Mouse (Mus musculus) forebrain, embryonic 16.5 days (tissue): ENCODE measurements around the gene Fes. TPM values are rescaled to one million over a fixed set of nuclear protein-coding genes. Genes with fewer than 3 reads are reported as not detected.

Experiments used
- ATAC-seq: fragments of 200-750 bp; cut with Nextera tagmentation; 2 replicates; pipeline ENCODE4 v1.8.0; 2017; ENCODE audit warnings: mild to moderate bottlenecking, moderate library complexity
- H3K27ac ChIP-seq: fragments of 300-500 bp; sonication (generic); 2 replicates; pipeline ENCODE4 v1.5.1; 2014; ENCODE audit warnings: low read length, control low read depth
- H3K27me3 ChIP-seq: fragments of 300-500 bp; sonication (generic); replicated peaks from 2 replicates; pipeline ENCODE4 v1.6.1; 2014; ENCODE audit warnings: low read length; ENCODE audit not compliant: control insufficient read depth, insufficient read depth
- H3K36me3 ChIP-seq: fragments of 300-500 bp; sonication (generic); 2 replicates; pipeline ENCODE4 v1.6.1; 2014; ENCODE audit not compliant: control insufficient read depth, insufficient read depth
- H3K4me1 ChIP-seq: fragments of 300-500 bp; sonication (generic); replicated peaks from 2 replicates; pipeline ENCODE4 v1.6.1; 2014; ENCODE audit warnings: low read length; ENCODE audit not compliant: control insufficient read depth, insufficient read depth
- H3K4me2 ChIP-seq: fragments of 300-500 bp; sonication (generic); 2 replicates; pipeline ENCODE4 v1.6.1; 2014; ENCODE audit warnings: mild to moderate bottlenecking, low read length, control low read depth
- H3K4me3 ChIP-seq: fragments of 300-500 bp; sonication (generic); replicated peaks from 2 replicates; pipeline ENCODE4 v1.5.1; 2014; ENCODE audit warnings: mild to moderate bottlenecking, low read length, control low read depth
- H3K9ac ChIP-seq: fragments of 300-500 bp; sonication (generic); replicated peaks from 2 replicates; pipeline ENCODE4 v1.6.1; 2014; ENCODE audit warnings: low read depth, low read length, control low read depth
- H3K9me3 ChIP-seq: fragments of 300-500 bp; sonication (generic); 2 replicates; pipeline ENCODE4 v1.6.1; 2016; ENCODE audit warnings: low read length; ENCODE audit not compliant: control insufficient read depth
- WGBS: fragments of 180-500 bp; shearing (Covaris S2); extraction: QIAGEN DNeasy Blood & Tissue Kit; methylation state at CpG from one replicate; pipeline ENCODE4 v1.1.7; 2014; 5-methylcytosine and 5-hydroxymethylcytosine counted together
- polyA plus RNA-seq: library from polyadenylated mRNA; unstranded; fragments of >200 nt; fragmentation: Nextera tagmentation; extraction: Ambion mirVana; gene quantifications from 2 replicates; pipeline ENCODE4 v1.2.1, GENCODE M21; 2015

Gene Fes
- polyA plus RNA-seq, 1 experiment from 2014 or later, result 2.8 TPM

GRCm38 (mm10) chr7:80420586-80420985, 32.8 kb upstream of the Fes start:
- Histone ChIP-seq H3K27me3 (no peaks in the 10 kb centered on the region), H3K9me3 (no peaks in the 10 kb centered on the region), H3K4me3 (no peak overlapping the region), H3K4me2 (no peak overlapping the region), H3K27ac (no peak overlapping the region), H3K4me1 (peaks cover 3% of the 10 kb centered on the region), H3K9ac (no peak overlapping the region), H3K36me3 (no peaks in the 10 kb centered on the region)
- WGBS, result 82% methylated on average over 4 of the region's 4 CpGs
- ATAC-seq, result no peak

- Histone ChIP-seq H3K4me3 (no peak overlapping the region), H3K4me1 (peaks cover 3% of the 10 kb centered on the region), H3K9me3 (no peaks in the 10 kb centered on the region), H3K36me3 (no peaks in the 10 kb centered on the region), H3K27me3 (no peaks in the 10 kb centered on the region), H3K27ac (no peak overlapping the region), H3K9ac (no peak overlapping the region), H3K4me2 (no peak overlapping the region)
- no peak for ATAC-seq
- WGBS, result 72% methylated on average over 3 of the region's 3 CpGs
These were observed 31.5 kb upstream of the Fes start for GRCm38 (mm10) chr7:80419278-80419677.

DNA sequence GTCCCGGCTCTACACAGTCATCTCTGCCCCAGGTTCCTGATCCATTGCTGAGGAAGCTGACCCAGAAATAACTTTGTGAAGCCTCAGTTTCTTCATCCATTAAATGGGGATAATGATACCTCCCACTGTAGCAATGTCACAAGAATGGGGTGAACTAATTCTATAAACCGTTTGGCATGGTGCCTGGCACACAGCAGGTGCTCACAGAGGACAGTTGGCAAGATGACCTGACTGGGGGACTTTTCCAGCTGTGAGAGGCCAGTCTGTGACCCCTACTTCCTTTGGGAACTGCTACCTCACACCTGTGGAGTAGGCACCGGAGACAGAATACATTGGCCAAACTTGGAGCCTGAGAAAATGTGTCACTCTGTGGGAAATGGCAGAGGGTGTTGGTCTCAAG, 30.3 kb upstream of the Fes start:
- no peak for ATAC-seq
- no peaks in the 10 kb centered on the region for H3K36me3 ChIP-seq
- H3K9ac ChIP-seq, result no peak overlapping the region
- no peak overlapping the region for H3K4me2 ChIP-seq
- H3K27ac ChIP-seq, result no peak overlapping the region
- 75% methylated on average over 3 of the region's 3 CpGs for WGBS
- no peaks in the 10 kb centered on the region for H3K27me3 ChIP-seq
- H3K4me3 ChIP-seq, result no peak overlapping the region
- peaks cover 3% of the 10 kb centered on the region for H3K4me1 ChIP-seq
- H3K9me3 ChIP-seq, result no peaks in the 10 kb centered on the region

DNA sequence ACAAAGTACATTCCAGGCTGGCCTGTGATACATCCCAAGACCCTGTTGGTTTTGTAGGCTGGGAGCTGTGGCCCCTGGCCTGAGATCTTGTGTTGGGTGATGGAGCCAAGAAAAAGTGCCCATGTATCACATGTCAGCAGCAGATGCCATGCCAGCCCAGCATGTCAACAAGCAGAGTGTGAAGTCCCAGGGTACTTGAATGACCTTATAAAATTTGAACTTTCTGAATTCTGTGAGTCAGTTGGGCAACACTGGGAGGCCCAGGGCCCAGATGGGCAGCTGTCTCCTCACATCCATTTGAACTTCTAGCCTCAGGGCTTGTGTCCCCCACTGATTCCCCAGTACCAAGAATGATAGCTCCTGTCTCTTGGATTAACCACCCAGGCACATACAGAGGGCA, 29.9 kb upstream of the Fes start:
- no peak overlapping the region for H3K4me2 ChIP-seq
- no peaks in the 10 kb centered on the region for H3K36me3 ChIP-seq
- H3K9me3 ChIP-seq, result no peaks in the 10 kb centered on the region
- no peak overlapping the region for H3K27ac ChIP-seq
- ATAC-seq, result no peak
- H3K27me3 ChIP-seq, result no peaks in the 10 kb centered on the region
- no peak overlapping the region for H3K4me3 ChIP-seq
- H3K9ac ChIP-seq, result no peak overlapping the region
- H3K4me1 ChIP-seq, result peaks cover under 1% of the 10 kb centered on the region; the same call in 1 of the 2 replicates

- Histone ChIP-seq H3K36me3 (no peaks in the 10 kb centered on the region), H3K4me2 (no peak overlapping the region), H3K27ac (no peak overlapping the region), H3K4me3 (no peak overlapping the region), H3K4me1 (no peaks in the 10 kb centered on the region), H3K9me3 (no peaks in the 10 kb centered on the region), H3K9ac (no peak overlapping the region), H3K27me3 (no peaks in the 10 kb centered on the region)
- ATAC-seq, result no peak
- 94% methylated on average over 7 of the region's 7 CpGs for WGBS
These were observed 29.2 kb upstream of the Fes start for GRCm38 (mm10) chr7:80416969-80417368.

DNA sequence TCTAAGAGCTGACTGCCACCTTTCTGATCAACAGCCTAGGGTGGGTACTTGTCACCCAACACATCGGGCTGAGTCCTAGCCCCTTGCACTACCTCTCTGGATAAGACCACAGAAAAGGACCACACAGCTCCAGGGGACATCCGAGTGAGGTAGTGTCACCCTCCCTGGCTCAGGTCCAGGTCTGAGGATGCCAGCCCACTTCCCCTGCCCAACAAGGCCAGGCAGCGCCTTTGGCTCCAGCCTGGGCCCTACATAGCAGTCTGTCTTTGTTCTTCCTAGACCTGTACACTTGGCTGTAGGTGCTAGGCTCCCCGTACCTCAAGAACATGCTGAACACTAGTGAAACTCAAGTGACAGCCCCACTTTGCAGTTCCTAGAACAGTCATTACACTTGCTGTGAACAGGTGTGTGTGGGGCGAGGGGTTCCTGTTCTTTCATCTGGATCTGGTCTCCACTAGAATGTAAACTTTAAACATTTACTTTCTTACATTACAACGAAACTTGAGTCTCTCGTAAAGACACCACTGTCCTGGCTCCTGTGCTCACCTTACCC, 26.6 kb upstream of the Fes start:
- no peak overlapping the region for H3K4me2 ChIP-seq
- H3K27ac ChIP-seq, result no peak overlapping the region
- H3K9me3 ChIP-seq, result no peaks in the 10 kb centered on the region
- H3K27me3 ChIP-seq, result no peaks in the 10 kb centered on the region
- WGBS, result 77% methylated on average over 7 of the region's 7 CpGs
- H3K36me3 ChIP-seq, result no peaks in the 10 kb centered on the region
- ATAC-seq, result no peak
- H3K4me3 ChIP-seq, result no peak overlapping the region
- H3K9ac ChIP-seq, result no peak overlapping the region
- no peaks in the 10 kb centered on the region for H3K4me1 ChIP-seq

GRCm38 (mm10) chr7:80413512-80414302, 26.0 kb upstream of the Fes start:
- WGBS, result 77% methylated on average over 9 of the region's 9 CpGs
- no peak overlapping the region for H3K27ac ChIP-seq
- no peak overlapping the region for H3K9ac ChIP-seq
- no peak overlapping the region for H3K4me3 ChIP-seq
- no peaks in the 10 kb centered on the region for H3K36me3 ChIP-seq
- no peaks in the 10 kb centered on the region for H3K4me1 ChIP-seq
- H3K4me2 ChIP-seq, result no peak overlapping the region
- ATAC-seq, result no peak
- H3K27me3 ChIP-seq, result no peaks in the 10 kb centered on the region
- no peaks in the 10 kb centered on the region for H3K9me3 ChIP-seq

DNA sequence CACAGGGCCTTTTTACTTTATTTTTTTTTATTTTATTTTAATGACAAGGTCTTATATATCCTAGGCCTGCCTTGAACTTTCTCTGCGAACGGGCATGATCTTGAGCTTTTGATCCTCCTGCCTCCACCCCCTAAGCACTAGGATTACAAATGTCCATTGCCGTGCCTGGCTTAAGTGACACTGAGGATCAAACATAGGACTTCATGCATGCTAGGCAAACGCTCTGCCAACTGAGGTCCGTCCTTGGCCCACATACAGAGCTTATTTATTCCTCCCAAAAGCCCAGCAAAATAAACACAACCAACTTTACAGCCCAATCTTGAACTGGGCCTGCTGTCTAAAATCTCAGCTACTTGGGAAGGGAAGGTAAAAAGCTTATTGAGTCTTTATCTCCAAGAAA, 25.0 kb upstream of the Fes start:
- no peaks in the 10 kb centered on the region for H3K27me3 ChIP-seq
- no peak overlapping the region for H3K4me3 ChIP-seq
- H3K9me3 ChIP-seq, result no peaks in the 10 kb centered on the region
- no peaks in the 10 kb centered on the region for H3K4me1 ChIP-seq
- WGBS, result 71% methylated on average over 5 of the region's 5 CpGs
- H3K36me3 ChIP-seq, result no peaks in the 10 kb centered on the region
- no peak overlapping the region for H3K9ac ChIP-seq
- H3K27ac ChIP-seq, result no peak overlapping the region
- ATAC-seq, result no peak
- H3K4me2 ChIP-seq, result no peak overlapping the region

GRCm38 (mm10) chr7:80412279-80412678, 24.5 kb upstream of the Fes start:
- H3K9me3 ChIP-seq, result no peaks in the 10 kb centered on the region
- no peak overlapping the region for H3K4me2 ChIP-seq
- no peak overlapping the region for H3K27ac ChIP-seq
- 0 out of 2 replicates have a peak, but pooled peaks have one; percentile 36 for ATAC-seq
- no peaks in the 10 kb centered on the region for H3K27me3 ChIP-seq
- H3K4me3 ChIP-seq, result no peak overlapping the region
- 34% methylated on average over 10 of the region's 10 CpGs for WGBS
- no peaks in the 10 kb centered on the region for H3K4me1 ChIP-seq
- H3K36me3 ChIP-seq, result no peaks in the 10 kb centered on the region
- no peak overlapping the region for H3K9ac ChIP-seq
